Mouse (Mus musculus): ENCODE data around the gene Harbi1.

Harbi1 gene

GRCm38 (mm10) chr2:91710272-91711234 is at the start of gene Harbi1, which contains the start of gene Atg13:
TSS of gene Harbi1 (plus strand) at chr2:91710852.
TSS of gene Atg13 (minus strand) at chr2:91710576.
- peak; percentile 84 to 90 for DNase-seq (ENCODE audit: low spot score in 2 of 2)

GRCm38 (mm10) chr2:91660981-91661380 is 49.7 kb upstream of the Harbi1 start:
- DNase-seq (ENCODE audit: low spot score in 2 of 2), result no peak

- DNase-seq (ENCODE audit: low spot score in 2 of 2), result no peak
Measured at GRCm38 (mm10) chr2:91664780-91665179, 45.9 kb upstream of the Harbi1 start.

GRCm38 (mm10) chr2:91666386-91666910 is 44.2 kb upstream of the Harbi1 start:
- no peak for DNase-seq (ENCODE audit: low spot score in 2 of 2)

- no peak for DNase-seq (ENCODE audit: low spot score in 2 of 2)
Measured at GRCm38 (mm10) chr2:91667747-91668146, 42.9 kb upstream of the Harbi1 start.

- DNase-seq (ENCODE audit: low spot score in 2 of 2), result no peak
Measured at GRCm38 (mm10) chr2:91669326-91669725, 41.3 kb upstream of the Harbi1 start.

GRCm38 (mm10) chr2:91670038-91670437 is 40.6 kb upstream of the Harbi1 start:
- no peak for DNase-seq (ENCODE audit: low spot score in 2 of 2)

GRCm38 (mm10) chr2:91673587-91673986 is 37.1 kb upstream of the Harbi1 start:
- no peak for DNase-seq (ENCODE audit: low spot score in 2 of 2)

- no peak for DNase-seq (ENCODE audit: low spot score in 2 of 2)
Measured at GRCm38 (mm10) chr2:91674895-91675294, 35.8 kb upstream of the Harbi1 start.

- no peak for DNase-seq (ENCODE audit: low spot score in 2 of 2)
Measured at GRCm38 (mm10) chr2:91676420-91676819, 34.2 kb upstream of the Harbi1 start.

GRCm38 (mm10) chr2:91676961-91677360 is 33.7 kb upstream of the Harbi1 start:
- DNase-seq (ENCODE audit: low spot score in 2 of 2), result no peak

GRCm38 (mm10) chr2:91682850-91683249 is 27.8 kb upstream of the Harbi1 start:
- DNase-seq (ENCODE audit: low spot score in 2 of 2), result peak in 1 of 2 experiments; percentile 34

- no peak for DNase-seq (ENCODE audit: low spot score in 2 of 2)
Measured at GRCm38 (mm10) chr2:91683919-91684318, 26.7 kb upstream of the Harbi1 start.

- no peak for DNase-seq (ENCODE audit: low spot score in 2 of 2)
Measured at GRCm38 (mm10) chr2:91689452-91689851, 21.2 kb upstream of the Harbi1 start.

- no peak for DNase-seq (ENCODE audit: low spot score in 2 of 2)
Measured at GRCm38 (mm10) chr2:91695436-91696224, 15.0 kb upstream of the Harbi1 start.

GRCm38 (mm10) chr2:91696225-91696590 is 14.4 kb upstream of the Harbi1 start:
- DNase-seq (ENCODE audit: low spot score in 2 of 2), result no peak

GRCm38 (mm10) chr2:91699225-91699624 is 11.4 kb upstream of the Harbi1 start:
- DNase-seq (ENCODE audit: low spot score in 2 of 2), result no peak

- no peak for DNase-seq (ENCODE audit: low spot score in 2 of 2)
Measured at GRCm38 (mm10) chr2:91701366-91701765, 9.3 kb upstream of the Harbi1 start.

GRCm38 (mm10) chr2:91705736-91706135 is 4.9 kb upstream of the Harbi1 start:
- DNase-seq (ENCODE audit: low spot score in 2 of 2), result no peak

- DNase-seq (ENCODE audit: low spot score in 2 of 2), result no peak
Measured at GRCm38 (mm10) chr2:91706456-91706855, 4.2 kb upstream of the Harbi1 start.

GRCm38 (mm10) chr2:91708361-91708760 is 2.3 kb upstream of the Harbi1 start:
- no peak for DNase-seq (ENCODE audit: low spot score in 2 of 2)

- DNase-seq (ENCODE audit: low spot score in 2 of 2), result no peak
Measured at GRCm38 (mm10) chr2:91711256-91711925, 739 bp downstream of the Harbi1 start.
